Mouse (Mus musculus): Measurements from ENCODE around the gene Nrg3.

GRCm38 (mm10) chr14:38847566-38847965 is 625.3 kb downstream of the Nrg3 start:
- TF ChIP-seq POLR2AphosphoS2 (IDR thresholded peaks at IDR 0.05; ENCODE audit: insufficient read length, low read depth) (no peak), USF1 (IDR thresholded peaks at IDR 0.05; ENCODE audit: low read depth) (no peak), CEBPB (IDR thresholded peaks at IDR 0.05; ENCODE audit: insufficient read depth, poor library complexity, severe bottlenecking) (no peak), MAX (IDR thresholded peaks at IDR 0.05; ENCODE audit: low read depth) (no peak), POLR2A (IDR thresholded peaks at IDR 0.05; ENCODE audit: insufficient read length, low read depth) (no peak), TCF12 (IDR thresholded peaks at IDR 0.05; ENCODE audit: insufficient read depth, poor library complexity, severe bottlenecking) (no peak), MYOD1 (IDR thresholded peaks at IDR 0.05; ENCODE audit: control insufficient read depth in 1 of 3, insufficient read length in 2 of 3, low read depth in 2 of 3) (no peak)

All from myocyte (in vitro differentiated cells).